Mouse (Mus musculus): ENCODE data around the gene Stoml1. TPM values are rescaled to one million over a fixed set of nuclear protein-coding genes. Genes with fewer than 3 reads are reported as not detected.

Stoml1 gene
- total RNA-seq, 1 experiment from 2014 or later, result 11.4 TPM

DNA sequence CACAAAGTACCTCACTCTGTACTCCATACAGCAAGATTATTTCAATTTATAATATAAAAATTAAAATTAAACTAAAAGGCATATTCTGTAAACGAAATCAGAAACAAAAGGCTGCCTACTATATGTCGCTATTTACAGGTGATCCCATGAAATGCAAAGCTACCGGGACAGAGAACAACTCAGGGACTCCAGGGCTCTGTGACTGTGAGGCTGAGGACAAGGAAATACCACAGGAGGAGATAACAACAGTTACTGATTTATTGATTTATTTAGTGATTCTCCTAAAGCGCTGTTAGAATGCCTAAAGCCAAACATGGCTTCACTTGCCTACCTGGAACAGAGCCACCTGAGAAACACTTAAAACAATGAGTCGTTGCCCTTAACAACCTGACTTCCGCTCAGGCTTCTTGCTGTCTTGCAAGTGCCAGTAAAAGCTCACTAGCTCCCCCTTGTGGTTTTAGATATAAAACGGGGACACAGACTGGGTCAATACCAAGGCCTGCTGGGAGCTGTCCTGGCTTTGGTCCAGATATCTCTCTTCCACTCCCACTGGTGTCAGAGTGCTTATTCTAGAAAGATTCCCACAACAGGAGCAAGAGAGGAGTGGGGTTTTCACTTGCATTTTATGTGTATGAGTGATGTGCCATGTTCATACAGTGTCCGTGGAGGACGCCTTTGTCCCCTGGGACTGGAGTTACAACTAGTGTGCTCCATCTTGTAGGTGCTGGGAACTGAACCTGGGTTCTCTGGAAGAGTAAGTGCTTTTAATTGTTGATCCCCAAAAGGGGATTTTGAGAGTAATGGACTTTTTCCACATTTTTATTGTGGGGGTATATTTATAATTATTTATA lies 27.5 kb downstream of the Stoml1 start:
- ATAC-seq (replicated peaks in 1 of 2; ENCODE audit: insufficient read depth in 1 of 2, low FRiP score in 2 of 2, low TSS enrichment in 1 of 2, low read depth in 1 of 2, poor library complexity in 2 of 2, severe bottlenecking in 2 of 2), result peak; percentile 71 to 75

DNA sequence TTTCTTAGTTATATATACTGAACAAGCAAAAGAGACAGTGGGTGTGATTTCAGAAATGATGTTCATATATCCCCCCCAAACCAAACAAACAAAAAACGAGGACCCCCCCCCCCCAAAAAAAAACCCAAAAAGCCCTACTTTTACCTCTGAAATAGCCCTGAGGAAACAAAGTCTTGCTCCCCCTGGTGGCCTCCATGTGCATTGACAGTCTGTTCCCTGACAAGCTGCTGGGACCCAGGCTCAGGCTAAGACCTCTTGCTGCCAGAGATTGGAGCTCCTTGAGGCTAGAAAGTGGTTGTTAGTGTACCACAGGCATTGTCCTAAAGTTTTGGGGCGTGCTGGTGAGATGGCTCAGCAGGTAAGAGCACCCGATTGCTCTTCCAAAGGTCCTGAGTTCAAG lies 28.6 kb downstream of the Stoml1 start:
- no peak for ATAC-seq (replicated peaks in 1 of 2; ENCODE audit: insufficient read depth in 1 of 2, low FRiP score in 2 of 2, low TSS enrichment in 1 of 2, low read depth in 1 of 2, poor library complexity in 2 of 2, severe bottlenecking in 2 of 2)

DNA sequence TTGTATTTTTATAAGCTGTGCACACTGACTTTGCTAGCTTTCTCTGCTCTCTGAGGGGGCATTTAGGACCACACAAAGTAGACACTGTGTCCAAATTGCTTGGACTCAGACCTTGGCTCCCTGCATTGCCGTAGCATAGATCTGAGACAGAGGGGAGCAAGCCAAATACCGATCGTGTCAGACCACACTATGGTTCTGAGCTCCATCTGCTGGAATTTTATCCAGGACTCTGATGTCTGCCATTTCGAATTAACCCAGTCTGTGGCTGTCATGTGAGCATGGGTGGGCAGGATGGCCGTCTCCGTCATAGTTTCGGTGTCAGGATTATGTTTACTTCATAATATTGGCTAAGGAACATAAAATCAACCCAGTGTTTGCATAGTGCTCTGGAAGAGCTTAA lies 30.5 kb downstream of the Stoml1 start:
- no peak for ATAC-seq (replicated peaks in 1 of 2; ENCODE audit: insufficient read depth in 1 of 2, low FRiP score in 2 of 2, low TSS enrichment in 1 of 2, low read depth in 1 of 2, poor library complexity in 2 of 2, severe bottlenecking in 2 of 2)

DNA sequence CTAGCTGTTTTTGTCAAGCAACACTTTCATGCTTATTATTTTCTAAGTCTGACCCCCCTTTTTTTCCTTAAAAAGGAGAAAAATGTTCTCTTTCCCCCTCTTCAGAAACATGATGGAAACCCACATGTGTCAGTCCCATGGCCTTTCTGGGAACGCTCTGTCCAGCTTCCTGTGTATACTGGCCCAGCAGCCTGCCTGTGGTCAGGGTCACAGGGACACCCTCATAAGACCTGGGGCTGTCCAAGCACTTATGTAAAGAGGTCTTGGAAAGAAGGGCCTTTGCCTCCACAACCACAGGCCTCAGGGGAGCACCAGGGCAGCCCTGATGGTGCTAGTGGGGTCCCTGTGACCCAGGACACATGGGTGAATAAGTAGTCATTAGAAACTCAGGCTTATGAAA lies 36.1 kb downstream of the Stoml1 start:
- no peak for ATAC-seq (replicated peaks in 1 of 2; ENCODE audit: insufficient read depth in 1 of 2, low FRiP score in 2 of 2, low TSS enrichment in 1 of 2, low read depth in 1 of 2, poor library complexity in 2 of 2, severe bottlenecking in 2 of 2)

DNA sequence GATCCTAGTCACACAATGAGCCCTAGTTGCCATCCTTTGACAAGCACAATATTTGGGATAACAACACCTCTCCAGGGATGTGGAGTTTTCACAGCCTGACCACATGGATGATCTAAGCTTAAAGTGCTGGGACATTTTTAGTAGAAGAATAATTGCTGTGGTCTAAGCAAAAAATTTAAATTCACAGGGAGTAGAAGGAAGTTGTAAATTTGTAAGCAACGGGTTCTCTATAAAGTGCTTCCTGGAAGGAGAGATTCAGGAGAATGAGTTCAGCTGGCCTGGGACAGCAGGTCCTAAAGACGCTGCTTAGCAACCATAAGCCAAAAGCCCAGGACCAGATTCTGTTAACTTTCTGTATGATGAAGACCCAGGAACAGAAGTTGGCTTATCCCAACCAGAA lies 36.9 kb downstream of the Stoml1 start:
- no peak for ATAC-seq (replicated peaks in 1 of 2; ENCODE audit: insufficient read depth in 1 of 2, low FRiP score in 2 of 2, low TSS enrichment in 1 of 2, low read depth in 1 of 2, poor library complexity in 2 of 2, severe bottlenecking in 2 of 2)

DNA sequence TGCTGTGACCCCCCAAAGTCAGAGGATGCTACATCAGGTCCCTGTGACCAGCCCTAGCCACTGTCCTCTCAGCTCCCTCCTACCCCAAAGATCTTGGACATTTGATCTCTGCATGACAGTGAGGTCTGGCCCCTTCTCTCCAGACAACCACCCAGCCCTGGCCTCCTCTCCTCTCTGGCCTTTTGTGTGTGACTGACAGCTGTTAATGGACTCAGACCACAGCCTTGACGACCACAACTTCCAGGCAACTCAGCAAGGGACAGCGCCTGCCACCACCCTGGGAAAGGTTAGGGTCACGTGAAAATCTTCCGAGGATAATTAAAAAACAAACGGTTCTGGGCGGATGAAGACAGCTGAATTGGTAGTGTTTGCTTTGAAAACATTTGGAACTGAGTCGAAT lies 41.6 kb downstream of the Stoml1 start:
- ATAC-seq (replicated peaks in 1 of 2; ENCODE audit: insufficient read depth in 1 of 2, low FRiP score in 2 of 2, low TSS enrichment in 1 of 2, low read depth in 1 of 2, poor library complexity in 2 of 2, severe bottlenecking in 2 of 2), result no peak

DNA sequence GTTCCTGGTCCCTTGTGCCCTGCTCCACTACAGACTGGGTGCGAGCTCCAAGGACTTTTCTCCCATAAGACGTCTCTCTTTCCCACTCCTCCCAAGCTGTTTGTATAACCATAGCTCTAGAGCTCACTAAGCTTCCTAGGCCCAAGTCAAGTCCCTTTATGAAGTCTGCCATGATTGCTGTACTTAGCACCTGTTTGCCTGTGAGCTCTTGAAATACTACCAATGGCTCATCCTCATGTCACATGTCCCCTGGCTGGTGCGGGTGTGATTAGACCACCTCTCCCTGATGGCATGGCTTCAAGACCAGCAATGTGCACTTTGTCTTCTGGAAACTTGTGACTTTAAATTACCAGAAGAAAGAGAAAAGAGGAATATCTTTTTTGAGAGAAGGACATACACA lies 42.4 kb downstream of the Stoml1 start:
- ATAC-seq (replicated peaks in 1 of 2; ENCODE audit: insufficient read depth in 1 of 2, low FRiP score in 2 of 2, low TSS enrichment in 1 of 2, low read depth in 1 of 2, poor library complexity in 2 of 2, severe bottlenecking in 2 of 2), result no peak

DNA sequence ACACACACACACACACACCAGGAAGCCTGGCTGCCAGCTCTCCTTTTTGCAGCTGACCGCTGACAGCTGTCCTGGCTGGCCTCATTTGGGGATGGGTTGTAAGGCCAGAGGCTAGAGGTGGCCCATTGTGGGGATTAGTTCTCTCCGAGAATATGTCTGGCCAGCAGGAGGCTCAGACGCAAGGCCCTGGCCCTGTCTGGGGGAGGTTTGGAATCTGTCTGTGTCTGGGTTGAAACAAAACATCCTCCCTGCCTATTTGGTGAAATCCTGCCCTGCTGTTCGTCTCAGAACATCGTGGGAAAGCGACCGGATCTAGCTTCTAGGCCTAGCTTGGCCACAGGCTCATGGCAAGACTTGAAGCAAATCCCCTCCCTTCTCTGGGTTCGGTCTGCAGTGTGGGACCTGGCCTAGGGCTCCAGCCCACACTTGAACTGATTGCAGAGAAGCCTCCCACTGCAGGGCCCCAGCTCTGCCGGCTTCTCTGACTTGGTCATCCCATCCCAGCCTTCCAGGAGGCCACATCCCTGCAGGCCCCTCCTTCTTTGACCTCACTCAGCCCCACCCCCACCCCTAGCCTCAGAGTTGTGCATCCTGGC lies 42.9 kb downstream of the Stoml1 start:
- ATAC-seq (replicated peaks in 1 of 2; ENCODE audit: insufficient read depth in 1 of 2, low FRiP score in 2 of 2, low TSS enrichment in 1 of 2, low read depth in 1 of 2, poor library complexity in 2 of 2, severe bottlenecking in 2 of 2), result no peak

DNA sequence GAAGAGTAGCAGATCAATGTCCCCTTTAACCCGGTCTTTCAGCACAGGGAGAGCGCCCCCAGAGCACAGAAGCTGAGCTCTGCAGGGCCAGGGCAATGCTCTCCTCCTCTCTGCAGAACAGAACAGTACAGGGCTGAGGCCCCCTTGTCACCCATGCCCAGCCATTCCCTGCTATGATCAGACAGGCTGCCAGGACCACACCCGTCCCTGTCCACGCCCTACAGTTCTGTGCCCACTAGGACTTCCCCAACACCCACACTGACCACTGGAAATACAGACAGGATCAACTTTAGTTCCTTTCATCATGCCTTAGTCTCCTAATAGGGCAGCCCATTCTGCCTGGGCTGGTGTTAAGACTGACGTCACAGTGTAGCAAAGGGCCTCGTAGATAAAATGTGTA lies 44.1 kb downstream of the Stoml1 start:
- ATAC-seq (replicated peaks in 1 of 2; ENCODE audit: insufficient read depth in 1 of 2, low FRiP score in 2 of 2, low TSS enrichment in 1 of 2, low read depth in 1 of 2, poor library complexity in 2 of 2, severe bottlenecking in 2 of 2), result no peak

DNA sequence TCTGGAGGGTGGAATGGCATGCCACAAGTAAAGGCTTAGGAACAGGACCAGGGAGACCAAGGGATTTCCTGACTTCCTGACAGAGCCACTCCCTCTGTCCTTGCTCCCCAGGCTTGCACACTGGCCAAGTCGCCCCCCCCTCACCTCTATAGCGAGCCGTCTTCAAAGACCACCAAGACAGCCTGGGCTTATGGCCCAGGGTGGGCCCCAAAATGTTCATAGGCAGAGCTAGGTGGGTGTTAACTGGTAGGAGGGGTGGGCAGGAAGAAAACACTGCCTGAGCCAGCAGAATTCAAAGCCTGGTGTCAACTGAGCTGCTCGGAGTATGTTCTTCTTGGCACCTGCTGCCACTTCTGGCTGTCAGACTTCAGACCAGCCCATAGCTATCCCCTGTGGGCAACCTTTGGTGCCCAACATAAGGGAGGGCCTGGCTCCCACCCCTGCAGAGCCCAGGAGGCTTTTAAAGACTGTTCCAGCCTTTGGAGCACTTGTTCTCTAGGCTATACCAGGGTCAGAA lies 45.1 kb downstream of the Stoml1 start:
- ATAC-seq (replicated peaks in 1 of 2; ENCODE audit: insufficient read depth in 1 of 2, low FRiP score in 2 of 2, low TSS enrichment in 1 of 2, low read depth in 1 of 2, poor library complexity in 2 of 2, severe bottlenecking in 2 of 2), result no peak

DNA sequence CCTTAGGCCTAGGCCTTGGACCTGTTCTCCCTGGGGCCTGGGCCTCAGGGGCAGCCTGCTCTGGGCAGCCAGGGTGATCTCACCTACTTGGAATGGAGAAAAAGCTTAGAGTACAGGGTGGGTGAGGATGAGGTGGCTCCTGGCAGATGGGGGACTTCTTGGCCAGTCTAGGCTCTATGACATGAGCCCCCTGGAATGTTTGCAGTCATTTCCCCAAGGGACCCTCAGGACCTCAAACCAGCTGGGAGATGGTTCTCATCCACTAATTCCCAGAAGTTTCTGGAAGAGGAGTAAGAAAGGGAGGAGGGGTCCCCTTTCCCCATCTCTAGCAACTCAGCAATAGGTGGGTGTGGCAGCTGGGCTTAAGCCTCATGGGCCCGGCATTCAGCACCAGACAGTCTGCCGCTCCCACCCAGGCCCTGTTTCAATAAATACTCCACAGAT lies 46.4 kb downstream of the Stoml1 start:
- ATAC-seq (replicated peaks in 1 of 2; ENCODE audit: insufficient read depth in 1 of 2, low FRiP score in 2 of 2, low TSS enrichment in 1 of 2, low read depth in 1 of 2, poor library complexity in 2 of 2, severe bottlenecking in 2 of 2), result no peak

DNA sequence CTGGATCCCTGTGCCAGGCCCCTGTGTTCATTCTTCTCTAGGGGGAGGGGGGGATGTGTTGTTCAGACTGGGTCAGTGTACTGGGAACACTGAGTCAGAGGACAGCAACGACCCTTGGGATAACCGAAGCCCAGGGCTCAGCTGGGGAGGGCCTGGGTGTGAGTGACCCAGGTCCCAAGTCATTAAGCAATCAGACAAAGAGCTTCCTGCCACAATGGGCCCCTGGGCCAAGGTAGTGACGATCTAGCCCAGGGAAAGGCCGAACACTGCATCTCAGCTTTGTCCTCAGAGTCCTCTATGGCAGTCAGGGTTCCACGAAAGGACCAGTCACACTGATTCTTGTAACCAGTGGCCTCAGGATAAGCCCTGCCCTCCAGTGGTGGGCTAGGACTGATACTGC lies 50.2 kb downstream of the Stoml1 start:
- no peak for ATAC-seq (replicated peaks in 1 of 2; ENCODE audit: insufficient read depth in 1 of 2, low FRiP score in 2 of 2, low TSS enrichment in 1 of 2, low read depth in 1 of 2, poor library complexity in 2 of 2, severe bottlenecking in 2 of 2)

DNA sequence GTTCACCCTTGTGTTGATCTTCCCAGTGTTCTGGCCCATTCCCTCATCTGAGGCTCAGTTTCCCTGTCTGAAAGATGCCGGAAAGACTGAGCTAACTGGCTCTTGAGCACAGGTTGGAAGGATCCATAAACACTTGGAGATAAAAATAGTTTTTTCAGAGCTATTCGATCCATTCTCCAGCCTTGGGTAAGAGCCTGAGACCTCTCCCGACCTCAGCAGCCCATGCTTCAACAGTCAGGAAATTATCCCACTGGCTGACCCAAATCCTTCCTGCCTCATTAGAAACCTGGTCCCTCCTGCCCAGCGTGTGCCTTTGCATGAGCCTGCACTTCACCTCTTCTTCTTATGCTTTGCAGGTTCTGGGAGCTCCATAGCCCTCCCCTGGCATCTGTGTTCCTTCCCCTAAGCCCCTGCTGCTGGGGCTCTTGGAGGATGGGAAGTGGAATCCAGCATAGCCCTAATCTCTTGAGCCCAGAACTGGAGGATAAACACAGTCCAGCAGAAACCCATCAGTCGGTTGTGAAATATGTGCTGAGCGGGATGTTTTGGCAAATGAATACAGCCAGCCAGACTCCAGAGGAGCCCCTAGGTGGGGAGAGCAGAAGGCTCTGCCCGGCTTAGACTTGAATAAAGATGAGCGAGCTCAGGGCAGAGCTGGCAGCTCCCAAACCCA lies 50.8 kb downstream of the Stoml1 start:
- ATAC-seq (replicated peaks in 1 of 2; ENCODE audit: insufficient read depth in 1 of 2, low FRiP score in 2 of 2, low TSS enrichment in 1 of 2, low read depth in 1 of 2, poor library complexity in 2 of 2, severe bottlenecking in 2 of 2), result no peak

DNA sequence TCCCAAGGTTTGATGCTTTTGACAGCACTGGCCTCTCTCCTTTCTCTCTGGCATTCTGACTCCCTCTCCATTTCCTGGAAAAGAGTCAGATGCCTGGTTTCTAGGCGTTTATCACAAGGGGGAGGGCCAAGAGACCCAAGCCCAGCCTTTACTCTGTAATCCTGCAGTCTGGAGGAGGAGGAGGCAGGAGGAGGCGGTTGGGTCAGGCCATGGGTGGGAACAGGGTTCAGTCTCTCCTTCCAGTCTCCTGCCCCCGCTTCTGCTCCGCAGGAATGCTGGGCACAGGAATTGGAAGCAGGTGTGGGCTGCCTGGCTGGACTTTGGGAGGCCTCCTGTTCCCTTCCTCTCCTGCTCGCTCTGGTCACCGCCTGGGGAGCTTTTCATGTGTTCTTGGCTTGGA lies 52.7 kb downstream of the Stoml1 start:
- no peak for ATAC-seq (replicated peaks in 1 of 2; ENCODE audit: insufficient read depth in 1 of 2, low FRiP score in 2 of 2, low TSS enrichment in 1 of 2, low read depth in 1 of 2, poor library complexity in 2 of 2, severe bottlenecking in 2 of 2)

DNA sequence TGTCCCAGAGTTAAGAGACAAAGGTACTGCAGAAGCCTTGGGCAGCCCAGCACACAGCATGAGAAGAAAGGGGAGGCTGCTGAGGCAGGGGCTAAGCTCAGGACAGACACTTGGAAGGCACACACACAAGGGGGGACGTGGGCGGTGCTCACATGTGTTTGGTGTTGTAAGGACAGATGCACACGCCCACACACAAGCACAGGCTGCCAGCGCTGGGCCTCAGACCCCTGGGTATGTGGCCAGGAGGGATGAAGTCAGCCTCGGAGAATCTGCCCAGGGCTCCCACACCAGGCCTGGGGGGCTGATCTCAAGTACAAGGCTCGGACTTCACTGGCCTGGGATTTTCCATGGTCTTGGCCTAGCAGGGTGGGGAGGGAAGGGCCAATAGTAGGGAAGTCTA lies 55.4 kb downstream of the Stoml1 start:
- ATAC-seq (replicated peaks in 1 of 2; ENCODE audit: insufficient read depth in 1 of 2, low FRiP score in 2 of 2, low TSS enrichment in 1 of 2, low read depth in 1 of 2, poor library complexity in 2 of 2, severe bottlenecking in 2 of 2), result no peak

DNA sequence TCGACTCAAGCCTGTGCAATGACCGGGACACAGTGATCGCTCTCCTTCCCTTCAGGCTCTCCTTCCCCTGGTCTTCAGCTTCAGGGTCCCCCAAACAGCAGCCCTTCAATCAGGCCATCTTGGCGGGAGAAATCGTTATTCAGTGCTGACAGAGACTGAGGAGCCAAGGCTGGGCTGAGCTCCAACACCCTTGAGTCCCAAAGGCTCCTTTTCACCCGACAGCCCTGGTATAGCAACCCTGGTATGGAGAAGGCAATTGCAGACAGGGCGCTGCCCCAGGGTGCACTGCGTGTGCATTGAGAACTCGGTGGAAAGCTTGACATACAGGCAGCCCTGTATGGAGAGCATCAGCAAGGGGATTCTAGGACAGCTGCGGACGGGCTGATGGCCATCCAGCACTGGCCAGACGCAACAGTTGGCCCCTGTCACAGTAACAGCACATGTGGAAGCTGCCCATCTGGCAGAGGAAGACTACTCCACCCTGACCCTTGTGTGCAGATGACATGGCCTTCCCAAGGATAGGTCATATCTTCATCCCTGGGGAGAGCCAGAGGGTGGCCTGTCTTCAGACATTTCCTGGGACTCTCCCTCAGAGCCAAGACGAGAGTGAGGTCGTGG lies 57.2 kb downstream of the Stoml1 start:
- ATAC-seq (replicated peaks in 1 of 2; ENCODE audit: insufficient read depth in 1 of 2, low FRiP score in 2 of 2, low TSS enrichment in 1 of 2, low read depth in 1 of 2, poor library complexity in 2 of 2, severe bottlenecking in 2 of 2), result no peak

DNA sequence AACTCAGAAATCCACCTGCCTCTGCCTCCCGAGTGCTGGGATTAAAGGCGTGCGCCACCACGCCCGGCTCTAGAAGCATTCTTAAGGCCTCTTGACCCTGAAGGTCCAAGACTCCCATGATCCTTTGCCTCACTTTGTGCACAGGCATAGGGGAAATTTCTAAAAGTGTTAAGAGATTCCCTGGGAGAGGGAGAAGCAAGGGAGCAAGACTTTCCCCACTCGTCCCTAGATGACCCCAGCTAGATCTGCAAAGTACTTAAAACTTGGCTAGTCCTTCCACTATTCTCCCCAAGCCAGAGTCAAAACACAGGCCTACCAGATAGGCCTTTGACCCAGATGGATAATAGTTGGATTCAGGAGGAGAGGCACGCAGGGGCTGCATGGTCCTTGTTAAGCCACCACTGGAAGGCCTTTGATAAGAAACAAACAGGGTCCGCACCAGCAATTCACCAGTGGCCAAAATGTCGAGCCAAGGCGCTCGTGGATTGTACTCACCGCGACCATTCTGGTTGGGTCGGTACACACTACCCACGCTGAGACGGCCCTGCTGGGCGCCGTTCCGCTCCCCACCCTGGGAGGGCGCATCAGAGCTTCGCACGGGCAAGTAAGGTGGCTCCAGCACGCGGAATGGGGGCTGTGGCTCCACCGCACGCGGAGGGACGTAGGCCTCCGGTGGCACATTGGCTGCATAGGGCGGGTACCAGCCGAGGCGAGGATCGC lies 58.4 kb downstream of the Stoml1 start:
- ATAC-seq (replicated peaks in 1 of 2; ENCODE audit: insufficient read depth in 1 of 2, low FRiP score in 2 of 2, low TSS enrichment in 1 of 2, low read depth in 1 of 2, poor library complexity in 2 of 2, severe bottlenecking in 2 of 2), result no peak

Measured in hematopoietic stem cell, adult 5-6 weeks (primary cell).